Mouse (Mus musculus) yolk sac, embryonic 10.5 days (tissue): ENCODE data around the gene Rrp15.

Experiments used
- DNase-seq: peaks from one replicate; pipeline ENCODE4 v3.0.0-alpha.2; 2017; ENCODE audit warnings: low spot score

Rrp15 gene

DNA sequence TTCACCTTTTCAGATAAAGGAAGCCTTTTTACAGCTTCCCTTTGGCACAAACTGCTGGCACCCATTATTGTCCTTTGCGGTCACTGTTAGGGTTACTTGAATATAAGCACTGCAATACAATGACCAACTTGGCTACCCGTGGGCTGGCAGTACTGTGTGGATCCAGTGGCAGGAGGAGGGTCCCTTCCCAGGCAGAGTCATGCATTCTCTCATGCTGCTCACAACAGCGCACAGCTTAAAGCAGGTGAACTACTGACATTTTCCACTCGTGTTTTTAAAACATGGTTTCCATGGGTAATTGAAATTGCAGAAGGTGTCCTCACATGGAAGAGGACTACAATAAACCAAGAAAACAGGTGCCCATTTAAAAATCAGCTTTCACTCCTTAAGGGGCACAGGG is 34.9 kb downstream of the Rrp15 start:
- no peak for DNase-seq

DNA sequence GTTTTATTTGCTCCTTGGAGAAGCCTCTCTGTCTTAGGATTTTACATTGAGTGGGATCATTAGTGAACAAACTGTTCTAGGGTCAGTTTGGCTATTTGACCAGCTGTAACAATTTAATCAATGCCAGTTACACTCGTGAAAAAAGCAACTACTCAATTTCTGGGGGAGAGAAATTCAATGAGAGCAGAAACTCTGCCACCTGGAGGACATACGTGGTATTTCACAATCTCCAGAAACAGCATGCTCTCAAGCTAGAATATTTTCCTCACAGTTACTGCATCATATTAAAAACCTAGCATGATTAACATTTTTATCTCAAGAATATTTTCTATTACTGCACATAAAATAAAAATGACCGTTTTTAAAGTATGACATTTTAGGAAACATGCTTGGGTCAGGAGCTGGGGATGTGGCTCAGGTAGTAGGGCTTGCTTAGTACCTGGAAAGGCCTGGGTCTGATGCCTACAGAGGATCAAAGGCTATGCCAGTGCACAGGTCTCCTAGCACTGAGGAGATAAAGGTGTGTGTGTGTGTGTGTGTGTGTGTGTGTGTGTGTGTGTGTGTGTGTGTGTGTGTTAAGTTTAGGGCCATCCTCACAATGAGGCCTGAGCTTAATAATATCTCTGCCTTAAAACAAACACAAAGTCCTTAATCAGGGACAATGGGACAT is 36.2 kb downstream of the Rrp15 start:
- DNase-seq: no peak

DNA sequence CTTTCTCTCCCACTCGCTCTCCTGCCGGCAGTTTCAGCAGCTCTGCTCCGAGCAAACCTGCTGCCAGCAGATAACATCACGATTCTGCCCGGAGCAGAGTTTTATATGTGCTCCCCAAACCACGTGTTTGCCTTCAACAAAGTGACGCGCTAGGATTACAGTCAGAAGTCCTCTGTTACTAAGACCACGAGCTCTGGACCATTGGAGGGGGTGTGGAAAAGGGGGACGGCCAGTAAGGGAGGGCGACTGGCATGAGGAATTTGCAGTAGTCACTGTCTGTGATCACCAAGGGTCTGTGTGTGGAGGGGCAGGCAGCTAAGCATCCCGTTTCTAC is 43.3 kb downstream of the Rrp15 start, which contains the start of gene Tgfb2:
Tgfb2 (minus strand) TSS at position 75 of the 334 bp plus-strand sequence.
- DNase-seq: peak; percentile 35

DNA sequence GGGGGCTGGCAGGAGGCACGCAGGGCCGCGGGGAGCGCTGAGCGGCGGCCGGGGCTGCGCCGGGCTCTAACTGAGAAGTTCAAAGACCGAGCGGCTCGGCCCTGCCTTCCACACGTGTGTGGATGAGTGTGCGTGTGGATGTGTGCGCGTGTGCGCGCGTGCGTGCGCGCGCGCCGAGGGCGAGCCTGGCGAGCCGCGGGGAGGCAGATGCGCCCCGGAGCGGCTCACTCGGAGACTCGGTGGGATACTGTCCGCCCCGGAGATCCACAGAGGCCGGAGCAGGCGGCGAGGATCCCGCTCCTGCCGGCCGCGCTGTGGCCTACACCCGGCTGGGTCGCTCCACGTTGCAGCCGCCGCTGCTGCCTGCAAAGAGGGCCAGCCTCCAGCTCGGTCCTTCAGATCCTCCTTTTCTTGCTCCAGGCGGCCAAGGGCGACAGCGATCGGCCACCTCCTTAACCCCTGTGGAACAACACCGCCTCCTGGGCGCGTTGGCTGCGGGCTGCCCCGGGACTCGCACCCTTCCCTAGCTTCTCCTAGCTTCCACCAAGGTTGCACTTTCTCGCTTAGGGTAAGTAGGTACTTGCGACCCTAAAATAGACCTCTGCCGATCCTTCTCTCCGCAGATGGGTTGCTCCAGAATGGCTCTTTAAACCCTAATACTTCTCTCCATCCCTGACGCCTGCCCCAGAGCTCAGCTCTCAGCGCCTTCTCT is 43.8 kb downstream of the Rrp15 start:
- DNase-seq: peak; percentile 81

DNA sequence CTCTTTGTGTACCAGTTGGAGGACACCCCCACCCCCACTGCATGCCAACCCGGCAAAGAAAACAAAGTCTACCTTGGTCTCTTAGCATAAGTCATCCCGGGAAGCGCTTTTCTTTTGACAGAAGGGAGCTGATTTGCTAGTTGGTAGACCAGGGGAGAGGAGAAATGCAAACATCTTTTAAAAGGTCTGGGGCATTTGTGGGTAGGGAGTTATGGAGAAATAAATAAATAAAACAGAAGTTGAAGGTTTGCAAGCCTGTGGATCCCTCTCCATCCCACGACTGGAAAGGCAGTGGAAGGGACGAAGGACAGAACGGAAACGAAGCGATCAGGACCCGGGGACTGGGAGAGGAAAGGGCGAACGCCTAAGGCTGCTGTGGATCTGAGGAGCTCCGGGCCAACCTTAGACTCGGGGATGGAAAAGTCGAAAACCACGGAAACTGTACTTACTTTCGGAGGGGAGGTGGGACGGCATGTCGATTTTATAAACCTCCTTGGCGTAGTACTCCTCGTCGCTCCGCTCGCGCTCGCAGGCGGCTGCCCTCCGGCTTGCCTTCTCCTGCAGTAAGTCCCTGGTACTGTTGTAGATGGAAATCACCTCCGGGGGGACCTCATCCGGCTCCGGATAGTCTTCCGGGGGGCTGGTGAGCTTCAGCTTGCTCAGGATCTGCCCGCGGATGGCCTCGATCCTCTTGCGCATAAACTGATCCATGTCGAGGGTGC is 45.0 kb downstream of the Rrp15 start:
- DNase-seq: peak; percentile 38

DNA sequence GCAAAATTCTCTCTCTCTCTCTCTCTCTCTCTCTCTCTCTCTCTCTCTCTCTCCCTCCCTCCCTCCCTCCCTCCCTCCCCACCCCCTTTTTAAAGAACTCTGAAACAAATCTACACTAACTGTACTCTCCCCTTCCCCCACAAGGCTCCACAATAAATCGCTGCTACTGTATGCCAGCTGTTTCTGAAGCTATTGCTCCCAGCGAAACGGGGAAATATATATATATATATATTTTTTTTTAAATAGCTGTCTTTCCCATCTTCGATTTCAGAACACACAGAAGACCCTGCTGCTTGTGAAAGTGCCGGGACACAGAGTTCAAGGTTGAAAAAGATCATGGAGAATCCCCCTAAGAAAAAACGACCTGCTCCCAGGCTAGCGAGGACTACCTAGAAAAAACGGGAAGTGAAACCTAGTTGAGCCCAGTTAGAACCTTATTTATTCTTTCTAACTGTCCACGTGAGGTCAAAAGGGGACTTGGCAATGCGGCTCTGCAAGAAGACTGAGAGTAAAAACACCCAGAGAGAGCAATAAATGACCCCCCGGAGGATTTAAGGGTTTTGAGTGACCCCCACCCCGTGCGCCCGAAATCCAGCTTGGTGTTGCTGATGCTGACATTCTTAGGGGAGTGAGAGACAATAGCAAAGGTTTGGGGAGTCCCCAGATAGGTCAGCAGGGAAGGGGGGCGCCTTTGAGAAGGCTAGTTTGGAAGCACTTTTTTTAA is 45.7 kb downstream of the Rrp15 start:
- DNase-seq: no peak

DNA sequence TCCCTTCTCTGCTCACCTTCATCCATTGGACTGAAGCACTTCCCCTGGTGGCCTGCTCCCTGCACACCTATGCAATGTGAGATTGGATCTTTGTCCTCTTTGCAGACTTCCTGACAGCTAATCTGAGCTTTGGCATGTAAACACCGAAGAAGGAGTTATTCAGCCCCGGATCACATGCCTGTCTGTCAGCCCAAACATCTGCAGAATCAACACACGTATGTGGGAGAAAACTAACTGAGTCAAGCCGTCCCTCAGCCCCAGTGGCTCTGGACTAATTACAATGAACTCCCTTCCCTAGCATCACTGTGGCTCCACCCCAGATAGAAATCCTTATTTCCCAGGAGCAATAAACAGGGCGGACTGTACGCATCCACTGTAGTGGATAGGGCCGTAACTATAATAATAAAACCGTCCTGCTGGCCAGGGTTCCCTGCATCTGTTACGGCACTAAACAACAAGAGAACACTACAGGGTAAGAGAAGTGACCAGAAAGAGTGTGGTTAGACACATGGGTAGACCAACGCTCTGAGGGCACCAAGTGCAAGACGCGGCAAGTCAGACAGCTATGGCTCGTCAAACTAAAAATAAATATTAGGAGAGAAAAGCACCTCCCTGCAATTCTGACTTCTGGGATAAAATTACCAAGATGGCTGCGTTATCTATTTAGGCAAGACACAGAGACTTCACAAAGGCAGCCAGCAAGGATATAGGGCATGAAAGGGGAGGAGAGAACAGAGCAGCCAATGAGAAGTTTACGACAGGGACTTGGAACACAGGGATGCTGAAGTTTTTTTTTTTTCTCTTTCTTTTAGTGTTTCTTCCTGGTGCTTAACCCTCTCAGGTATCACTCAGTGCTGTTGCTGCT is 46.5 kb downstream of the Rrp15 start:
- no peak for DNase-seq

DNA sequence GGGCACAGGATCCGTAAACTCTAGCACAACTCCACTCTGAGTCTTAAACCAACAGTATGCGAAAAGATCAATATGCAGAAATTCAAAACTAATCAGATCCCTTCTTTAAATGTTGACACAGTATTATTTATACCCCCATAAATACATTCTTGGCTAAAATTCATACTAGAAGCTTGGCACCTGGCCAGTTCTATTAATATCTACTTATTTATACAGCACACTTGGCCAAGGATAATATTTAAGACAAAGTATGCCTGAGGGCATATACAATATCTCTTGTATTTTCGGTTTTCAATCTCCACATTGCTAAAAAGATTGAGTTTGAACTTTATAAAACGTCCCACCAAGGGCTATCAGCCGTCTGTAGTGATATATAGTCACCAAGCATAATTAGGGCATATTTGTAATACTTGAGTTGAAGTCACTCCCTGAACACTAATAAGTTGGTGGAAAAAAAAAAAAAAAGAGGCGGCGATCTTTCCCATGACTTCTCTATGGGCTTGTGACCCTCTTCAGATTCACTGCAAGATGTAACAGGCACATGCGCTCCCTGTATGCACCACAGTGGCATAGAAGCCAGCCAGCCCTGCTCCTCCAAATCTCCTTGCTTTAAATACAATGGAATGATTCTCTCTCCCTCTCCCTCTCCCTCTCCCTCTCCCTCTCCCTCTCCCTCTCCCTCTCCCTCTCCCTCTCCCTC is 47.8 kb downstream of the Rrp15 start:
- no peak for DNase-seq

DNA sequence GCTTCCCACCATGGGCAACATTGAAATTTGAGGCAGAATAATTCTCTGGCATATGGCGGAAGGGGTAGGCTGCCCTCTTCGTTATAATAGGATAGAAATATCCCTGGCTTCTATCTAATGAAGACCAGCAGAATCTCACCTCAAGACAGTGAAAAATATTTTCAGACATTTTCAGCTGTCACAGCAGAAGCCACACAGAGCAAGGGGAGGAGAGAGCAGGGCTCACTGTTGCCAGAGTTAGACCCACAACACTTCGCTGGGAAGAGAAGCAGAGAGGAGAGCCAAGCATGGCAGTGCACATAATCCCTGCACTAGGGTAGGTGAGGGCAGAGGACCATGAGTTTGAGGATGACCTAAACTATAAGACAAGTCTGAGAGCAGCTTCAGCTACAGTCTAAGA is 48.7 kb downstream of the Rrp15 start:
- DNase-seq: no peak

DNA sequence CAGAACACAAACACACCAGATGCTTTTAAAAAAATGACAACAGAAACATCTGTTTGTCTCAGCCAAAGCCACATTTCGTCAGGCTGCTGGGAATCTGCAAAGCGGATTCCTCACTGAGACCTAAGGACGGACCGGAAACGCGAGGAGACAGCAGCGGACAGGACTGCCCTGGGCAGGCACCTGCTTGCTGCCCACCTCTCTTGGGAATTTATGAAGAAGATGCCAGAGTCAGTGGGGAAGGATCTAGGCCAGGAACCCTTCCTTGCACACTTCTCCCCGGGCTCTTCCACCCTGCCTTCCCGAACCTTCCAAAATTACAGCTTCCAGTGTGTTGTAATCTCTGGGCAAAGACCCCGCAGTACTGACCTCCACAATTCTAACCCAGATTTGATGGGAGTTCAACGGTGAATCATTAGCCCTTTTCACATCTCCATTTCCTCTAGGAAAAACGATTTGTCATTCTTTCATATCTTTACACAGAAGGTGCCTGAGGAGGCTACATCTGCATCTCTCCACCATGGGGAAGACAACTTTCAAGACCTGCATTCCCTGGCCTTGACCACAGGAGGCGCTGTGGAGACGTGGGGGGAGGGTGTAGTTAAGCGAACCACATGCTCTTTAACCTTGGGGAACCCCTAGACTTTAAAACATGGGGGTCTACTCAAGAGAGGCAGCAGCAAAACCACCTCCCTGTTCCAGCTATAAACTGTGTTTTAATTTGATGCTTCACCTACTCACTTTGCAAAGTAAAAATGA is 50.4 kb downstream of the Rrp15 start:
- DNase-seq: no peak

DNA sequence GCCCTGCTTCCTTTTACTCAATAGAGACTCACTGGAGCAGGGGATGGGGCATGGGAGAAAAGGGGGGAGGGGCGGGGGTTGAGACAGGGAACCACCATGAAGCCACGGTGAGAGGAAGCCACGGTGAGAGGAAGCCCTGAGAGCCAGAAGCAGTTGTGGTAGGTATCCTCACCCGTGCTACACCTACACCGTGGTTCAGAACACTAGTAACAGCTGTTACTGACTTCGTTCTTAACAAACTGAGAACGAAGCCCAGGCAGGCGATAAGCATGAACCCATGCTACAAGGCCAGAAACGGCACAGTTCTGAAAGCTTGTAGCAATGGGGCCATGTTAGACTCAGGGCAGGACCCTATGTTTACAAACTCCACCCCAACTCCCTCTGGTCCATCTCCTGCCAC is 52.9 kb downstream of the Rrp15 start:
- no peak for DNase-seq

DNA sequence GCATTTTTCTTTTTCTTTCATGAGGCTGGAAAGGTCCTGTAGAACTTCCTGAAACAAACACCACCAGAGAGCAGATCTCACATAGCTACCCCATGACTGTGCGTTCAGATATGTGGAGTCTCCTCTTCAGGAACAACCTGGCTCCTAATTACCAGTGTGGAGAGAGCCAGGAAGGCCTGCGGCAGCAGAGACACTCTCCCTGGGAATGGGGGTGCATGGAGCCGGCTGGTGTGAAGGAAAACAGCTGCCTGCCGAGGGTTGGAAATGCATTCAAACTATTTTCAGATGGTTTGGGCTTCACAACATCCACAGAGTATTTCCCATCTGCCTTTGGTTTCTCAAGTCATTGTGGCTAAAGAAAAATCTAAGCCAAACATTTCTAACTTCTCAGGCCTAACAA is 53.8 kb downstream of the Rrp15 start:
- no peak for DNase-seq

DNA sequence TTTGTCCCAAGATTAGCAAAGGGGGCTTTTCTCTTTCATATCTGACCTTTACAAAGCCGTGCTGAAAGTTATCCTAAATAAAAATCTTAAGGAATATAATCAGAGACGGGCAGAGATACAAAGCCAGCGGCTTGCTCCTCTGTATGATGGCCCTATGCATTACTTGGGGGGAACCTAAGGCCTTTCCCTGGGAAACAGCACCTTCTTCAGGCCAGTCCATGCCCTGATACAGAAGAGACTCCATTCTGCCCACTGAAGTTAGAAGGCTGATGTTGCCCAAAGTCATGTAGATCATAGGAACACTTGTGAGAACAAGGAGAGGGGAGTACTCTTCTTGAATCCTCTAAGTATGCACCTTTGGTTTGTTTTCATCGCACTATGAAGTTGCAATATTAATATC is 56.8 kb downstream of the Rrp15 start:
- no peak for DNase-seq

DNA sequence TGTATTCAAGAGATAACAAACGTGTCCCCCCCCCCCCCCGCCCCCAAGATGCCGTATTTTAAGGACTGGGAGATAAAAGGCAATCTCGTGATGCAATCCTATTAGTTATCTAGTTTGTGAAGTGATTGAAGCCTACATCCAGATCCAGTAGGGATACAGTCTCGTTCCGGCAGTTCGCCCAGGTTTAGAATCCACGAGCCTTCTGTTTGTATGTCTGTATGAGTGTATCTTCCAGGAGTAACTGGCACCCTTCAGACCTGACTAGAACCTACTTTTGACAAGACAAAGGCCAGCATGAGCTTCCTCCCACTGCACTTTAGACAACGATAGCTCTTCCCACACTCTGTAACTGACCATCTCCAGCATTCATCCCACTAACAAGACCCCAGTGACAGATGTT is 57.5 kb downstream of the Rrp15 start:
- no peak for DNase-seq

DNA sequence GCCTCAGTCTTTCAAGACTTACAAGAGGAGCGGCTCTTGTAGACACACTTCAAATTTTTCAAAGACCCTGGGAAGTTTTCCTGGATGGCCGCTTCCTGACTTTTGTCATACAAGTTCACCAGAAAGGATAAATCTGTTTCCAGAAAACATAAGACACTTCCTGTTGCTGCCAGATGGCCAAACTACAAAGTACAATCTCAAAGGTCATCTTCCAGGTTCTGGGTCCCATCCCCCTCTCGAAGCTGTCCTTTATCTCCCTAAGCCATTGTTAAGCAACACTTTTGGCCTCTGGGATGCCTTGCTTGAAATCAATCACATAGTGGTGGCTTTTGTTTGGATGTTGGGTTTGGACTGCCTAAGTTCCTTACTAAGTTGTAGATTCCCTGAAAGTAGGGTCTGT is 65.1 kb downstream of the Rrp15 start:
- DNase-seq: peak; percentile 30

DNA sequence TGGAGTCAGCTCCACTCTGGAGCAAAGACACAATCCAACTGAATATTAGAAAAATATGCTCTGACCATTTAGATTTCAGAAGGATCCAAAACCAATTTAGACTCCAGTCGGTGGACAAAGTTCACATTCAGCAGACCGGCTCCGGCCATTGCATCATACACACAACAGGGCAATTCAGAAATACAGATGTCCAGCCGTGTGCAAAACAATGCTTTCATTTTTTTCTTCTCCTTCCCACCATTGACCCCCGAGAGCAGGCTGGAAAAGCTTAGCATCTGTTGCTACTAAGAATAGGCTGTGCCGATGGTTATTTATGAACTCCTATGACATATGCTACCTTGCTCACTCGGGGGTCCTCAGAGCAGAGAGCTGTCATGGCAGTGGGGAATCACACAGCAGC is 66.6 kb downstream of the Rrp15 start:
- DNase-seq: peak; percentile 9

DNA sequence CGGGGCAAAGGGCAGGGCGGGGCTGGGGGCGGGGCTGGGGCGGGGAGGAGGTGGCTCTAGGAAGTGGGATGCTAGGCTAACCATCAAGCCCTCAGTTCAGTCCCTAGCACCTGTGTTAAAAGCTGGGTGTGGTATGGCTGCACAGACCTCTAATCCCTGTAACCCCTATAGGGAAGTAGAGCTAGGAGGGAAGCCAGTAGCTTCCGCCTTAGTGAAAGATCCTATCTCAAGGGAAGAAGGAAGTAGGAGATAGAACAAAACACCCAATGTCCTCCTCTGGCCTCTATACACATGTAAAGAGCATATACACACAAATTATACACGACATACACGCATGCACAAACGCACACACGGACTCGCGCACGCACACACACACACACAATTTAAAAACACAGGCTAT is 71.5 kb downstream of the Rrp15 start:
- no peak for DNase-seq

DNA sequence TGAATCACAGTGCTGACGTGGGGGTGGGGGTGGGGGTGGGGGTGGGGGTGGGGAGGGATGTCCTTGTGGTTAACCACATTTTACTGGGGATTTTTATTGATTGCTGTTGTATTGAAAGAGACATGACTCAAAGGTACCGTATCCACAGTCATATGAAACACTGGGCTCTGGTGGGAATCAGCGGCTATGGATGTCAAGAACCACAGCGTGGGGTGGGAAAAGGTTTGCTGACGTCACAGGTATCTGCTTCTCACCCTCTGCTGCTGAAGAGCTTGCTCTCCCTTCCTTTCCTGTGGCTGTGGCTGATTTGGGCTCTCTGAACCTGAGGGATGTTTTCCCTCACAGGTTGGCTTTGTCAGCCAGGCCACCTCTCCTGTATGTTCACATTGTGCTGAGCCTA is 73.0 kb downstream of the Rrp15 start:
- DNase-seq: no peak

DNA sequence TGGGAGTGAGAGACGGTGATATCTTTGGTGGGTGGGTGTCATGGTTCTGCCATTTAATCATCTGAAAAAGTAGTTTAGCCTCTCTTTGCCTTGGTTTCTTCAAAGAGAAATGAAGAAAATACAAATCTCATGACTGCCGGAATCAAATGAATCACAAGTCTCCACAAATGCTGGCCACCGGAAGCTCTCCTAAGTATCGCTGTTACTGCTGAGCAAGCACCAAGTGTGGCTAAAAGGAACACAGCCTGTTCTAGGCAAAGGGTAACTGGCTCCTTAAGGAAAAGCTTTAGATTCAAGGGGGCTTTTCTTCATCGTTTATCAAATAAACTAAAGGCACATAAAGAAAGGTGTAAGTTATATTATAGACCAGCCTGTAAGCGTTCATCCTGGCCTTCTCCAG is 73.9 kb downstream of the Rrp15 start:
- no peak for DNase-seq

DNA sequence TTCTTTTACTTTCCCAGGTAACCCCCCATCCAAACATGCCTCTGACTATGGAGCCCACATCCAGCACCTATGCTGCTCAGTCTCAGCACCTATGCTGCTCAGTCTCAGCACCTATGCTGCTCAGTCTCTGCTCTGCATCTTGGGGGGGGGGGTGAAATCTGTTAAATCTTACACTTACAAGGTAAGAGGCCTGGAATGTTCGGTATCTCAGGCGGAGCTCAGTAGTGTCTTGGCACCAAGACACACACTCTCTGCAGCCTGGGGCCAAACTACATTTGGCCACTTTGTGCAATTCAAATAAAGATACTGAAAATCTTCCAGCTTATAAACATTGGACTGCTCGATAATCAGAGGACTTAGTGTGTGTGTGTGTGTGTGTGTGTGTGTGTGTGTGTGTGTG is 74.5 kb downstream of the Rrp15 start:
- DNase-seq: no peak
